ENCODE assay signal across 12 mouse cellular contexts in genomic region chr12:55538328-55538971, GRCm38 (mm10). TPM values are rescaled to one million over a fixed set of nuclear protein-coding genes. Genes with fewer than 3 reads are reported as not detected.
DNase-seq lines count a peak whose midpoint lies in the region; ATAC-seq and TF ChIP-seq lines count a peak whose summit lies in the region.
"Had no signal": no experiment of that assay in that cellular context is flagged by ENCODE, and none has a peak within 500 bp of the region (broad histone marks: within the 10 kb centered on the region; RNA-seq: fewer than 3 reads in every experiment).

No protein-coding gene starts in this region.

- H3K27ac ChIP-seq in embryonic facial prominence, embryonic 11.5 days (replicated peaks; ENCODE audit: low read depth, low read length) = no peak overlapping the region
- no peak overlapping the region for H3K27ac ChIP-seq in embryonic facial prominence, embryonic 10.5 days (replicated peaks)
- no peak overlapping the region for H3K27ac ChIP-seq in liver, embryonic 13.5 days
- no peak overlapping the region for H3K27ac ChIP-seq in liver, postnatal 0 days (ENCODE audit: low read depth)
- no peak overlapping the region for H3K27ac ChIP-seq in limb, embryonic 12.5 days
- no peak overlapping the region for H3K27ac ChIP-seq in stomach, embryonic 14.5 days (ENCODE audit: low read length)
- no peak overlapping the region for H3K27ac ChIP-seq in cerebellum, adult 2 months (ENCODE audit: insufficient read depth, low read length)
- H3K27ac ChIP-seq: liver, embryonic 15.5 days had no signal

- 71% methylated on average over 1 of the region's 1 CpGs for WGBS in embryonic facial prominence, embryonic 11.5 days
- 80% methylated on average over 1 of the region's 1 CpGs for WGBS in embryonic facial prominence, embryonic 10.5 days
- WGBS in liver, embryonic 13.5 days (ENCODE audit: insufficient replicate concordance) = 62% methylated on average over 1 of the region's 1 CpGs
- WGBS in liver, postnatal 0 days (ENCODE audit: insufficient replicate concordance) = 81% methylated on average over 1 of the region's 1 CpGs
- WGBS in limb, embryonic 12.5 days = 84% methylated on average over 1 of the region's 1 CpGs
- WGBS in stomach, embryonic 14.5 days = 76% methylated on average over 1 of the region's 1 CpGs
- 94% methylated on average over 1 of the region's 1 CpGs for WGBS in cerebellum, adult 2 months

- no peaks in the 10 kb centered on the region for H3K36me3 ChIP-seq in embryonic facial prominence, embryonic 11.5 days (replicated peaks; ENCODE audit: control insufficient read depth, insufficient read depth, low read depth, low read length)
- no peaks in the 10 kb centered on the region for H3K36me3 ChIP-seq in embryonic facial prominence, embryonic 10.5 days (replicated peaks)
- H3K36me3 ChIP-seq in liver, embryonic 13.5 days = no peaks in the 10 kb centered on the region
- no peaks in the 10 kb centered on the region for H3K36me3 ChIP-seq in liver, postnatal 0 days (replicated peaks; ENCODE audit: insufficient read depth, low read length)
- H3K36me3 ChIP-seq in limb, embryonic 12.5 days = no peaks in the 10 kb centered on the region
- H3K36me3 ChIP-seq in stomach, embryonic 14.5 days (ENCODE audit: control insufficient read depth, insufficient read depth, low read length) = no peaks in the 10 kb centered on the region
- H3K36me3 ChIP-seq: liver, embryonic 15.5 days had no signal

- H3K27me3 ChIP-seq in embryonic facial prominence, embryonic 11.5 days (ENCODE audit: control insufficient read depth, insufficient read depth, low read length) = no peaks in the 10 kb centered on the region
- H3K27me3 ChIP-seq in embryonic facial prominence, embryonic 10.5 days (replicated peaks; ENCODE audit: low read depth, poor library complexity, severe bottlenecking) = peaks cover 21% of the 10 kb centered on the region
- H3K27me3 ChIP-seq in liver, embryonic 13.5 days = peaks cover 23% of the 10 kb centered on the region
- peaks cover 3% of the 10 kb centered on the region; the same call in 1 of the 2 replicates for H3K27me3 ChIP-seq in liver, postnatal 0 days (ENCODE audit: insufficient read depth, low read length)
- peaks cover 19% of the 10 kb centered on the region for H3K27me3 ChIP-seq in limb, embryonic 12.5 days
- no peaks in the 10 kb centered on the region for H3K27me3 ChIP-seq in stomach, embryonic 14.5 days (ENCODE audit: control insufficient read depth, insufficient read depth, low read length)
- H3K27me3 ChIP-seq in cerebellum, adult 2 months (ENCODE audit: control insufficient read depth, insufficient read depth, low read length) = no peaks in the 10 kb centered on the region; the same call in 1 of the 2 replicates

- H3K4me2 ChIP-seq in embryonic facial prominence, embryonic 11.5 days (ENCODE audit: low read depth, low read length) = no peak overlapping the region
- H3K4me2 ChIP-seq in liver, embryonic 13.5 days = no peak overlapping the region
- H3K4me2 ChIP-seq in liver, postnatal 0 days (ENCODE audit: low read depth, low read length) = no peak overlapping the region
- H3K4me2 ChIP-seq in limb, embryonic 12.5 days = no peak overlapping the region
- H3K4me2 ChIP-seq in stomach, embryonic 14.5 days (replicated peaks; ENCODE audit: low read depth, low read length) = no peak overlapping the region
- H3K4me2 ChIP-seq: liver, embryonic 15.5 days had no signal

- H3K9me3 ChIP-seq in embryonic facial prominence, embryonic 11.5 days (replicated peaks; ENCODE audit: control insufficient read depth, low read length) = no peaks in the 10 kb centered on the region
- H3K9me3 ChIP-seq in embryonic facial prominence, embryonic 10.5 days = no peaks in the 10 kb centered on the region
- no peaks in the 10 kb centered on the region for H3K9me3 ChIP-seq in liver, embryonic 13.5 days (replicated peaks)
- no peaks in the 10 kb centered on the region for H3K9me3 ChIP-seq in liver, postnatal 0 days (ENCODE audit: low read length)
- H3K9me3 ChIP-seq in limb, embryonic 12.5 days = no peaks in the 10 kb centered on the region
- H3K9me3 ChIP-seq in stomach, embryonic 14.5 days (ENCODE audit: control insufficient read depth, low read depth, low read length) = no peaks in the 10 kb centered on the region
- H3K9me3 ChIP-seq: liver, embryonic 15.5 days had no signal

- no peak for TF ChIP-seq EP300 in liver, postnatal 0 days (IDR thresholded peaks at IDR 0.05; ENCODE audit: low read depth)

- no peaks in the 10 kb centered on the region for H3K4me1 ChIP-seq in embryonic facial prominence, embryonic 11.5 days (ENCODE audit: control insufficient read depth, insufficient read depth, low read length)
- H3K4me1 ChIP-seq in embryonic facial prominence, embryonic 10.5 days = no peaks in the 10 kb centered on the region
- H3K4me1 ChIP-seq in liver, embryonic 13.5 days (replicated peaks) = no peaks in the 10 kb centered on the region
- H3K4me1 ChIP-seq in liver, postnatal 0 days (ENCODE audit: insufficient read depth) = no peaks in the 10 kb centered on the region
- H3K4me1 ChIP-seq in limb, embryonic 12.5 days (replicated peaks) = no peaks in the 10 kb centered on the region
- no peaks in the 10 kb centered on the region for H3K4me1 ChIP-seq in stomach, embryonic 14.5 days (ENCODE audit: control insufficient read depth, insufficient read depth, low read length)
- H3K4me1 ChIP-seq in cerebellum, adult 2 months (ENCODE audit: control insufficient read depth, insufficient read depth, low read length) = no peaks in the 10 kb centered on the region
- H3K4me1 ChIP-seq: liver, embryonic 15.5 days had no signal

- TF ChIP-seq CTCF in liver, postnatal 0 days (IDR thresholded peaks at IDR 0.05; ENCODE audit: low read depth) = no peak
- TF ChIP-seq CTCF in cerebellum, adult 2 months (IDR thresholded peaks at IDR 0.05; ENCODE audit: borderline replicate concordance, insufficient read depth, low read depth, low read length) = no peak

- H3K9ac ChIP-seq in embryonic facial prominence, embryonic 11.5 days (replicated peaks; ENCODE audit: low read length) = no peak overlapping the region
- H3K9ac ChIP-seq in liver, embryonic 13.5 days = no peak overlapping the region
- H3K9ac ChIP-seq in liver, postnatal 0 days (replicated peaks) = no peak overlapping the region
- H3K9ac ChIP-seq in limb, embryonic 12.5 days (replicated peaks) = no peak overlapping the region
- H3K9ac ChIP-seq in stomach, embryonic 14.5 days (replicated peaks; ENCODE audit: low read depth, low read length) = no peak overlapping the region
- H3K9ac ChIP-seq: liver, embryonic 15.5 days had no signal

- ATAC-seq in embryonic facial prominence, embryonic 11.5 days (replicated peaks; ENCODE audit: insufficient number of reproducible peaks, low FRiP score, low TSS enrichment, low read depth) = peak; percentile 80
- 0 out of 2 replicates have a peak, but pooled peaks have one; percentile 39 for ATAC-seq in liver, embryonic 13.5 days (ENCODE audit: low read depth)
- ATAC-seq in liver, postnatal 0 days = no peak
- ATAC-seq in limb, embryonic 12.5 days (ENCODE audit: insufficient number of reproducible peaks, insufficient read depth, low FRiP score, low TSS enrichment, low read depth) = peak; percentile 81; the same call in 1 of the 2 replicates
- peak; percentile 75 for ATAC-seq in stomach, embryonic 14.5 days (ENCODE audit: insufficient number of reproducible peaks, insufficient read depth, low FRiP score, low read depth)

- no peak for TF ChIP-seq POLR2A in cerebellum, adult 2 months (IDR thresholded peaks at IDR 0.05; ENCODE audit: borderline replicate concordance, insufficient read depth, low read length)

- H3K4me3 ChIP-seq in embryonic facial prominence, embryonic 11.5 days (ENCODE audit: low read depth, low read length) = no peak overlapping the region
- no peak overlapping the region for H3K4me3 ChIP-seq in embryonic facial prominence, embryonic 10.5 days
- H3K4me3 ChIP-seq in liver, embryonic 13.5 days (replicated peaks) = no peak overlapping the region
- H3K4me3 ChIP-seq in liver, postnatal 0 days (ENCODE audit: low read depth, low read length) = no peak overlapping the region
- no peak overlapping the region for H3K4me3 ChIP-seq in limb, embryonic 12.5 days (replicated peaks)
- no peak overlapping the region for H3K4me3 ChIP-seq in stomach, embryonic 14.5 days (ENCODE audit: low read depth, low read length)
- no peak overlapping the region for H3K4me3 ChIP-seq in cerebellum, adult 2 months (replicated peaks; ENCODE audit: insufficient read depth, low read depth, low read length)
- H3K4me3 ChIP-seq: liver, embryonic 15.5 days had no signal

- DNase-seq in embryonic facial prominence, embryonic 11.5 days (ENCODE audit: low spot score) = no peak
- no peak for DNase-seq in embryonic facial prominence, embryonic 10.5 days (ENCODE audit: low spot score)
- DNase-seq in liver, embryonic 13.5 days = no peak
- DNase-seq in liver, postnatal 0 days = no peak
- DNase-seq in layer of hippocampus, postnatal 10 days (ENCODE audit: low spot score in 2 of 2) = no peak
- DNase-seq in cerebellum, adult 2 months = no peak
- DNase-seq: embryo, embryonic 11 days; kidney, postnatal 36 days had no signal

RNA-seq across cellular contexts. Expression of gene Aldoart2, which starts 26.6 kb away (rescaled TPM):
- polyA plus RNA-seq in embryonic facial prominence, embryonic 11.5 days (2014; fragmentation: Nextera tagmentation; extraction: Ambion mirVana) = 0.25 TPM in 2 replicates
- polyA plus RNA-seq in embryonic facial prominence, embryonic 10.5 days (2016; fragmentation: Nextera tagmentation; extraction: Ambion mirVana) = not detected in 2 replicates
- polyA plus RNA-seq in liver, embryonic 13.5 days (2015; fragmentation: Nextera tagmentation; extraction: Ambion mirVana) = not detected in 2 replicates
- not detected in 2 replicates for polyA plus RNA-seq in liver, postnatal 0 days (2015; fragmentation: Nextera tagmentation; extraction: Ambion mirVana)
- 0.13 TPM in 1 of 2 replicates, not detected in the other for polyA plus RNA-seq in limb, embryonic 12.5 days (2016; fragmentation: Nextera tagmentation; extraction: Ambion mirVana)
- polyA plus RNA-seq in stomach, embryonic 14.5 days (2014; fragmentation: Nextera tagmentation; extraction: Ambion mirVana) = not detected in 2 replicates
- under 1 TPM in 1 of 2 experiments, not detected in 1; 0.33 TPM for total RNA-seq in layer of hippocampus, postnatal 10 days (2021)
- 0.06 and 0.08 TPM in 2 replicates for polyA plus RNA-seq in cerebellum, adult 2 months (2012; rRNA removed)
- total RNA-seq: gastrocnemius, postnatal 4 days had no signal
- polyA plus RNA-seq: liver, embryonic 15.5 days had no signal

RNA-seq across cellular contexts. Expression of gene Nfkbia, which starts 46.0 kb away (rescaled TPM):
- 56.9 and 60.7 TPM in 2 replicates for polyA plus RNA-seq in embryonic facial prominence, embryonic 11.5 days (2014; fragmentation: Nextera tagmentation; extraction: Ambion mirVana)
- polyA plus RNA-seq in embryonic facial prominence, embryonic 10.5 days (2016; fragmentation: Nextera tagmentation; extraction: Ambion mirVana) = 44.6 and 55.2 TPM in 2 replicates
- 15.0 and 15.6 TPM in 2 replicates for polyA plus RNA-seq in liver, embryonic 13.5 days (2015; fragmentation: Nextera tagmentation; extraction: Ambion mirVana)
- polyA plus RNA-seq in liver, postnatal 0 days (2015; fragmentation: Nextera tagmentation; extraction: Ambion mirVana) = 27.9 and 38.5 TPM in 2 replicates
- 85.7 and 94.9 TPM in 2 replicates for polyA plus RNA-seq in limb, embryonic 12.5 days (2016; fragmentation: Nextera tagmentation; extraction: Ambion mirVana)
- 91.8 and 95.4 TPM in 2 replicates for polyA plus RNA-seq in stomach, embryonic 14.5 days (2014; fragmentation: Nextera tagmentation; extraction: Ambion mirVana)
- total RNA-seq in layer of hippocampus, postnatal 10 days (2021) = 10 to 100 TPM; 34.0 to 43.0 TPM
- 39.1 and 45.7 TPM in 2 replicates for polyA plus RNA-seq in cerebellum, adult 2 months (2012; rRNA removed)
